Mouse (Mus musculus): ENCODE measurements around the gene Bhlha15.

Gene Bhlha15

GRCm38 (mm10) chr5:144234222-144234621 lies 44.1 kb downstream of the Bhlha15 start:
- no peak for DNase-seq

- no peak for DNase-seq
Measured at GRCm38 (mm10) chr5:144234714-144235113, 44.6 kb downstream of the Bhlha15 start.

- DNase-seq: no peak
Measured at GRCm38 (mm10) chr5:144238969-144239368, 48.9 kb downstream of the Bhlha15 start.
